10 mouse cellular contexts compared by ENCODE assay signal in genomic region chr5:135722121-135722520, GRCm38 (mm10). TPM values are rescaled to one million over a fixed set of nuclear protein-coding genes. Genes with fewer than 3 reads are reported as not detected.
DNase-seq lines count a peak whose midpoint lies in the region; ATAC-seq lines count a peak whose summit lies in the region.
"Had no signal": no experiment of that assay in that cellular context is flagged by ENCODE, and none has a peak within 500 bp of the region (broad histone marks: within the 10 kb centered on the region; RNA-seq: fewer than 3 reads in every experiment).

No protein-coding gene starts in this region.

- no peak overlapping the region for H3K4me2 ChIP-seq in midbrain, embryonic 11.5 days
- H3K4me2 ChIP-seq: limb, embryonic 12.5 days had no signal

- no peak overlapping the region for H3K27ac ChIP-seq in midbrain, embryonic 11.5 days (ENCODE audit: low read depth, low read length)

- H3K27me3 ChIP-seq in midbrain, embryonic 11.5 days (ENCODE audit: control insufficient read depth, insufficient read depth, low read length), result no peaks in the 10 kb centered on the region
- H3K27me3 ChIP-seq: limb, embryonic 12.5 days had no signal

- WGBS in midbrain, embryonic 11.5 days, result 89% methylated on average over 11 of the region's 11 CpGs

- no peak overlapping the region for H3K9ac ChIP-seq in midbrain, embryonic 11.5 days (ENCODE audit: low read length)
- H3K9ac ChIP-seq: limb, embryonic 12.5 days had no signal

- ATAC-seq in frontal cortex, adult (ENCODE audit: low TSS enrichment), result peak; percentile 17; the same call in 1 of the 2 replicates
- no peak for ATAC-seq in CD4-positive, CD25-positive, alpha-beta regulatory T cell, adult 4 months
- ATAC-seq in midbrain, embryonic 11.5 days (ENCODE audit: low FRiP score), result no peak

- no peak for DNase-seq in frontal cortex, postnatal 25 days (ENCODE audit: low spot score in 2 of 2)
- DNase-seq in urinary bladder, postnatal 36 days (ENCODE audit: low spot score in 2 of 2), result peak; percentile 59 to 82
- no peak for DNase-seq in urinary bladder, adult 2 months (ENCODE audit: low spot score)
- peak; percentile 76 to 81 for DNase-seq in heart, adult 9 months (ENCODE audit: low spot score in 2 of 2)
- DNase-seq in lung, postnatal 14 days, result peak; percentile 78
- no peak for DNase-seq in midbrain, embryonic 11.5 days (ENCODE audit: low spot score, missing footprints)

- H3K4me3 ChIP-seq in midbrain, embryonic 11.5 days (ENCODE audit: low read depth, low read length), result no peak overlapping the region
- H3K4me3 ChIP-seq: erythroblast, embryonic 14.5 days; limb, embryonic 12.5 days had no signal

- peaks cover 33% of the 10 kb centered on the region for H3K4me1 ChIP-seq in midbrain, embryonic 11.5 days (ENCODE audit: control insufficient read depth, insufficient read depth, low read length)

- H3K36me3 ChIP-seq in midbrain, embryonic 11.5 days (ENCODE audit: control insufficient read depth, insufficient read depth, low read length), result no peaks in the 10 kb centered on the region; the same call in 1 of the 2 replicates

- no peaks in the 10 kb centered on the region for H3K9me3 ChIP-seq in midbrain, embryonic 11.5 days (ENCODE audit: control insufficient read depth, low read length)
- H3K9me3 ChIP-seq: limb, embryonic 12.5 days had no signal

RNA-seq across cellular contexts. Expression of gene Tmem120a, which starts 22.1 kb away (rescaled TPM):
- 21.0 and 21.7 TPM in 2 replicates for polyA plus RNA-seq in urinary bladder, adult 2 months (2012; rRNA removed)
- polyA plus RNA-seq in CD4-positive, CD25-positive, alpha-beta regulatory T cell, adult 4 months (2017; shearing (Covaris generic)), result 10 to 100 TPM; 40.0 to 52.4 TPM
- polyA plus RNA-seq in midbrain, embryonic 11.5 days (2014; fragmentation: Nextera tagmentation; extraction: Ambion mirVana), result 57.5 and 59.9 TPM in 2 replicates

RNA-seq across cellular contexts. Expression of gene Por, which starts 52.3 kb away (rescaled TPM):
- polyA plus RNA-seq in urinary bladder, adult 2 months (2012; rRNA removed), result 140 and 145 TPM in 2 replicates
- 10 to 100 TPM; 28.9 to 69.0 TPM for polyA plus RNA-seq in CD4-positive, CD25-positive, alpha-beta regulatory T cell, adult 4 months (2017; shearing (Covaris generic))
- 79.9 and 95.4 TPM in 2 replicates for polyA plus RNA-seq in midbrain, embryonic 11.5 days (2014; fragmentation: Nextera tagmentation; extraction: Ambion mirVana)

RNA-seq across cellular contexts. Expression of gene Styxl1, which starts 56.1 kb away (rescaled TPM):
- polyA plus RNA-seq in urinary bladder, adult 2 months (2012; rRNA removed), result 0.44 and 0.48 TPM in 2 replicates
- 1 to 10 TPM in 1 of 2 experiments, under 1 TPM in 1; 0.61 to 1.1 TPM for polyA plus RNA-seq in CD4-positive, CD25-positive, alpha-beta regulatory T cell, adult 4 months (2017; shearing (Covaris generic))
- polyA plus RNA-seq in midbrain, embryonic 11.5 days (2014; fragmentation: Nextera tagmentation; extraction: Ambion mirVana), result not detected in 2 replicates
- polyA plus RNA-seq: erythroblast, embryonic 14.5 days; limb, embryonic 12.5 days had no signal

RNA-seq across cellular contexts. Expression of gene Mdh2, which starts 56.2 kb away (rescaled TPM):
- polyA plus RNA-seq in urinary bladder, adult 2 months (2012; rRNA removed), result 264 and 269 TPM in 2 replicates
- 100 to 1,000 TPM; 657 to 753 TPM for polyA plus RNA-seq in CD4-positive, CD25-positive, alpha-beta regulatory T cell, adult 4 months (2017; shearing (Covaris generic))
- 562 and 580 TPM in 2 replicates for polyA plus RNA-seq in midbrain, embryonic 11.5 days (2014; fragmentation: Nextera tagmentation; extraction: Ambion mirVana)

Comparison
In these comparisons a context has a peak if more than half of its experiments do, and no peak if none do; other contexts are left out.
1. DNase-seq: peak in urinary bladder, postnatal 36 days (2 of 2), heart, adult 9 months (2 of 2) and lung, postnatal 14 days (single experiment); none in frontal cortex, postnatal 25 days (0 of 2), urinary bladder, adult 2 months (single experiment) and midbrain, embryonic 11.5 days (single experiment).